Comparison of ENCODE assay signal across 17 mouse cellular contexts in genomic region chr3:152796216-152796615, GRCm38 (mm10).
"Had no signal": no experiment of that assay in that cellular context is flagged by ENCODE, and none has a peak within 500 bp of the region (broad histone marks: within the 10 kb centered on the region; RNA-seq: fewer than 3 reads in every experiment).

No protein-coding gene starts in this region.

- H3K9me3 ChIP-seq: lung, embryonic 15.5 days; midbrain, embryonic 13.5 days; midbrain, embryonic 15.5 days; neural tube, embryonic 12.5 days; stomach, embryonic 15.5 days had no signal

- H3K4me2 ChIP-seq: lung, embryonic 15.5 days; midbrain, embryonic 11.5 days; midbrain, embryonic 13.5 days; midbrain, embryonic 15.5 days; neural tube, embryonic 12.5 days; stomach, embryonic 15.5 days had no signal

- DNase-seq: liver, postnatal 0 days; lung, adult 2 months; lung, postnatal 14 days; lung, postnatal 36 days; right cerebral cortex, postnatal 14 days; thymus, adult 2 months; thymus, postnatal 25 days; thymus, postnatal 4 days had no signal

- H3K27me3 ChIP-seq: lung, embryonic 15.5 days; midbrain, embryonic 13.5 days; midbrain, embryonic 15.5 days; neural tube, embryonic 12.5 days; stomach, embryonic 15.5 days had no signal

- ATAC-seq: liver, postnatal 0 days; lung, postnatal 0 days; midbrain, embryonic 13.5 days; midbrain, embryonic 15.5 days had no signal

- H3K4me3 ChIP-seq: lung, embryonic 15.5 days; midbrain, embryonic 13.5 days; midbrain, embryonic 15.5 days; neural tube, embryonic 12.5 days; stomach, embryonic 15.5 days had no signal

- H3K4me1 ChIP-seq: lung, embryonic 15.5 days; neural tube, embryonic 12.5 days; stomach, embryonic 15.5 days had no signal

- H3K9ac ChIP-seq: liver, postnatal 0 days; lung, embryonic 15.5 days; midbrain, embryonic 13.5 days; midbrain, embryonic 15.5 days; neural tube, embryonic 12.5 days; stomach, embryonic 15.5 days had no signal

- H3K36me3 ChIP-seq: lung, embryonic 15.5 days; midbrain, embryonic 13.5 days; midbrain, embryonic 15.5 days; stomach, embryonic 15.5 days had no signal

- H3K27ac ChIP-seq: lung, embryonic 15.5 days; macrophage; midbrain, embryonic 13.5 days; midbrain, embryonic 15.5 days; neural tube, embryonic 12.5 days; stomach, embryonic 15.5 days; stomach, postnatal 0 days had no signal
